Mouse (Mus musculus) limb, embryonic 13.5 days (tissue): ENCODE measurements around the gene Dedd2. TPM values are rescaled to one million over a fixed set of nuclear protein-coding genes. Genes with fewer than 3 reads are reported as not detected.

Experiments used
- ATAC-seq: fragments of 200-750 bp; cut with Nextera tagmentation; 2 replicates; pipeline ENCODE4 v1.8.0; 2017; ENCODE audit warnings: low read depth, moderate number of reproducible peaks, moderate TSS enrichment; ENCODE audit not compliant: low FRiP score
- H3K27ac ChIP-seq: fragments of 300-500 bp; sonication (generic); 2 replicates; pipeline ENCODE4 v1.5.1; 2015; ENCODE audit warnings: inconsistent platforms, mild to moderate bottlenecking, moderate library complexity
- H3K27me3 ChIP-seq: fragments of 300-500 bp; sonication (generic); 2 replicates; pipeline ENCODE4 v1.6.1; 2015; ENCODE audit warnings: mild to moderate bottlenecking, inconsistent platforms
- H3K36me3 ChIP-seq: fragments of 300-500 bp; sonication (generic); 2 replicates; pipeline ENCODE4 v1.6.1; 2015; ENCODE audit warnings: inconsistent platforms, mild to moderate bottlenecking, moderate library complexity
- H3K4me1 ChIP-seq: fragments of 300-500 bp; sonication (generic); 2 replicates; pipeline ENCODE4 v1.6.1; 2015; ENCODE audit warnings: inconsistent platforms
- H3K4me2 ChIP-seq: fragments of 300-500 bp; sonication (generic); replicated peaks from 2 replicates; pipeline ENCODE4 v1.6.1; 2015; ENCODE audit warnings: inconsistent platforms, mild to moderate bottlenecking, moderate library complexity
- H3K4me3 ChIP-seq: fragments of 300-500 bp; sonication (generic); 2 replicates; pipeline ENCODE4 v1.5.1; 2015; ENCODE audit warnings: moderate library complexity, mild to moderate bottlenecking, inconsistent platforms
- H3K9ac ChIP-seq: fragments of 300-500 bp; sonication (generic); 2 replicates; pipeline ENCODE4 v1.6.1; 2015; ENCODE audit warnings: mild to moderate bottlenecking, inconsistent platforms
- H3K9me3 ChIP-seq: fragments of 300-500 bp; sonication (generic); 2 replicates; pipeline ENCODE4 v1.6.1; 2016; ENCODE audit warnings: inconsistent platforms
- WGBS: fragments of 180-500 bp; shearing (Covaris S2); methylation state at CpG from one replicate; pipeline ENCODE4 v1.1.7; 2015; 5-methylcytosine and 5-hydroxymethylcytosine counted together
- polyA plus RNA-seq: library from polyadenylated mRNA; unstranded; fragments of >200 nt; fragmentation: Nextera tagmentation; extraction: Ambion mirVana; gene quantifications from 2 replicates; pipeline ENCODE4 v1.2.1, GENCODE M21; 2015

Dedd2 gene
- polyA plus RNA-seq, 1 experiment from 2014 or later = 10.5 TPM

- under 1% methylated on average over 15 of the region's 15 CpGs for WGBS
- Histone ChIP-seq H3K9ac (no peak overlapping the region), H3K4me2 (peak overlapping the region; percentile 45), H3K27me3 (peaks cover 81% of the 10 kb centered on the region), H3K36me3 (no peaks in the 10 kb centered on the region), H3K4me3 (peak overlapping the region; percentile 18; the same call in 1 of the 2 replicates), H3K9me3 (no peaks in the 10 kb centered on the region), H3K4me1 (peaks cover 31% of the 10 kb centered on the region), H3K27ac (no peak overlapping the region)
- ATAC-seq = no peak
These were observed 39.1 kb downstream of the Dedd2 start for GRCm38 (mm10) chr7:25181331-25181790.

- Histone ChIP-seq H3K36me3 (no peaks in the 10 kb centered on the region), H3K9ac (no peak overlapping the region), H3K4me1 (peaks cover 31% of the 10 kb centered on the region), H3K4me2 (peak overlapping the region; percentile 85; the same call in 1 of the 2 replicates), H3K27me3 (peaks cover 90% of the 10 kb centered on the region), H3K27ac (no peak overlapping the region), H3K4me3 (peak overlapping the region; percentile 58), H3K9me3 (no peaks in the 10 kb centered on the region)
- ATAC-seq = no peak
- 7% methylated on average over 6 of the region's 6 CpGs for WGBS
These were observed 39.9 kb downstream of the Dedd2 start for GRCm38 (mm10) chr7:25180512-25180911.

DNA sequence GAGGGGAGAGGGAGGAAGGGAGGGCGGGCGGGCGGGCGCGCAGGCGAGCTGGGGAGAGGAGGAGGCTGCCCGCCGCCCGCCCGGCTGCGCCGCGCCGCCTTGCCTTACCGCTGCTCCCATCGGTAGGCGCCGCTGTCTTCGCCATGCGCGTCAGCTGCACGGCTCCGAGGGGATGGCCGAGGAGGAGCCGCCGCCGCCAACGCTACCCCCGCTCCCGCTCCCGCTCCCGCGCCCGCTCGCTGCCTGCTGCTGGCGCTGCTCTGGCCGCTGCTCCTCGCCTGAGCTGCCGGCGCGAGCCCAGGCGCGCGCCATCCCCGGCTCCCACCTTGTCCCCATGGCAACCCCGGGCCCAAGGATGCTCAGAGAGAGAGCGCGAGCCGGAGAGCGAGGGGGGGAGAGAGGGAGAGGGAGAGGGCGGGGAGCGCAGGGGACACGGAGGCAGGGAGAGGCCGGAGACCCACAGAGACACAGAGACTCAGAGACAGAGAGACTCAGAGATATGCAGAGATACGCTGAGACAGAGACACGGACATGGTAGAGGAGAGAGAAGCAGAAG, 40.7 kb downstream of the Dedd2 start, which contains the start of gene Pou2f2:
Gene Pou2f2 (minus strand): TSS at position 121 of the 556 bp plus-strand sequence.
- peaks cover 96% of the 10 kb centered on the region for H3K27me3 ChIP-seq
- peak; percentile 91 for ATAC-seq

DNA sequence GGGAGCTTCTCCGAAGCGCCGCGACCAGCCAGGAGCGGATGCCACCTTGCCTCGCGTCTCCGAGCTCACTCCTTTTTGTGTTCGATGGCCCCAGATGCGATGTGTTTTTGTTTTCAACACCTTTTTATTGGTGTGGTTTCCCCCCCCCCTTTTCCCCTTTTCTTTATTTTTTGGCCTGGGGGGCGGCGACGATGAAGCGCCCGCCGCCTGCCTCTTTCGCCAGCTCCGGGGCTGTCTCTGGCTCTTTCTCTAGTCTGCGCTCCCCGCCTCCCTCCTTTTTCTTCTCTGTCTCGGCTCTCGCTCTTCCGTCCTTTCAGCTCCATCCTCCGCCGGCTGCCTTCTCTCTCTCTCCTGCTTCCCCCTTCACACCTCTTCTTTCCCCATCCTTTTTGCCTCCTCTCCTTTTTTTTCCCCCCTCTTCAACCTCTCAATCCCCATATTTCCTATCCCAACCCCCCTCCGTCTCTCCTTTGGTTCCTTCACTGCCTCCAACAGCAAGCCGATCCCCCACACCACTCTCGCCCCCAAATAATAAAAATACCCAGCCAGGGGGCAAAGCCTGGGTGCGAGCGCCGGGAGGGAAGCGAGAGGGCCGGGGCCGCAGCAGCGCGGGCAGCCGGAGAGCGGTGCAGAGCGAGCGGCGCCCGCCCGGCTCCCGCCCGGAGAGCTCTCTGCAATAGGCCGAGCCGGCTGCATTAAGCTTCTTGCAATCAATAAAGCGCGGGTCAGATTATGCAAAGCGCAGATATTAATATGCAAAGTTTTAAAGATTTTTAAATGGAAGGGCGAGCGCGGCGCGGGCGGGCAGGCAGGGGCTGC, 41.4 kb downstream of the Dedd2 start:
- peak overlapping the region; percentile 58 for H3K4me3 ChIP-seq
- peak overlapping the region; percentile 85 for H3K4me2 ChIP-seq
- no peaks in the 10 kb centered on the region for H3K36me3 ChIP-seq
- H3K9ac ChIP-seq = peak overlapping the region; percentile 65
- H3K27ac ChIP-seq = no peak overlapping the region
- H3K27me3 ChIP-seq = peaks cover 94% of the 10 kb centered on the region
- WGBS = 1% methylated on average over 49 of the region's 56 CpGs
- H3K4me1 ChIP-seq = peaks cover 31% of the 10 kb centered on the region
- peak; percentile 69; the same call in 1 of the 2 replicates for ATAC-seq
- H3K9me3 ChIP-seq = no peaks in the 10 kb centered on the region

More for the DNA sequence above, 40.7 kb downstream of the Dedd2 start, which contains the start of gene Pou2f2:
- peaks cover 31% of the 10 kb centered on the region for H3K4me1 ChIP-seq
- peak within 1 kb of the TSS; percentile 65 for H3K9ac ChIP-seq
- peak within 1 kb of the TSS; percentile 85 for H3K4me2 ChIP-seq
- no peaks in the 10 kb centered on the region for H3K9me3 ChIP-seq
- H3K27ac ChIP-seq = no peak within 1 kb of the TSS
- 1% methylated on average over 38 of the region's 56 CpGs for WGBS
- no peaks in the 10 kb centered on the region for H3K36me3 ChIP-seq
- H3K4me3 ChIP-seq = peak within 1 kb of the TSS; percentile 58

- peak overlapping the region; percentile 85 for H3K4me2 ChIP-seq
- H3K4me3 ChIP-seq = peak overlapping the region; percentile 58
- H3K9ac ChIP-seq = peak overlapping the region; percentile 65
- peaks cover 87% of the 10 kb centered on the region for H3K27me3 ChIP-seq
- H3K36me3 ChIP-seq = no peaks in the 10 kb centered on the region
- 1% methylated on average over 17 of the region's 17 CpGs for WGBS
- H3K27ac ChIP-seq = no peak overlapping the region
- ATAC-seq = no peak
- H3K4me1 ChIP-seq = peaks cover 31% of the 10 kb centered on the region
- H3K9me3 ChIP-seq = no peaks in the 10 kb centered on the region
These were observed 42.1 kb downstream of the Dedd2 start for GRCm38 (mm10) chr7:25178317-25178716.

GRCm38 (mm10) chr7:25174343-25174742, 46.1 kb downstream of the Dedd2 start:
- WGBS = 51% methylated on average over 11 of the region's 11 CpGs
- no peak overlapping the region for H3K9ac ChIP-seq
- H3K27me3 ChIP-seq = peaks cover 57% of the 10 kb centered on the region

GRCm38 (mm10) chr7:25172669-25173068, 47.7 kb downstream of the Dedd2 start:
- H3K9ac ChIP-seq = no peak overlapping the region
- peaks cover 45% of the 10 kb centered on the region for H3K27me3 ChIP-seq
- H3K9me3 ChIP-seq = no peaks in the 10 kb centered on the region
- 21% methylated on average over 5 of the region's 5 CpGs for WGBS
- H3K4me1 ChIP-seq = no peaks in the 10 kb centered on the region
- H3K4me2 ChIP-seq = no peak overlapping the region
- no peaks in the 10 kb centered on the region for H3K36me3 ChIP-seq
- H3K27ac ChIP-seq = no peak overlapping the region
- no peak overlapping the region for H3K4me3 ChIP-seq
- no peak for ATAC-seq

More at GRCm38 (mm10) chr7:25174343-25174742, 46.1 kb downstream of the Dedd2 start:
- no peak for ATAC-seq
- H3K27ac ChIP-seq = no peak overlapping the region
- no peaks in the 10 kb centered on the region for H3K36me3 ChIP-seq
- H3K4me2 ChIP-seq = no peak overlapping the region
- H3K4me1 ChIP-seq = peaks cover 12% of the 10 kb centered on the region
- H3K4me3 ChIP-seq = no peak overlapping the region
- no peaks in the 10 kb centered on the region for H3K9me3 ChIP-seq

GRCm38 (mm10) chr7:25170583-25170982, 49.8 kb downstream of the Dedd2 start:
- Histone ChIP-seq H3K4me1 (no peaks in the 10 kb centered on the region), H3K9ac (no peak overlapping the region), H3K9me3 (no peaks in the 10 kb centered on the region), H3K36me3 (no peaks in the 10 kb centered on the region), H3K4me3 (no peak overlapping the region), H3K4me2 (no peak overlapping the region), H3K27me3 (peaks cover 28% of the 10 kb centered on the region), H3K27ac (no peak overlapping the region)
- WGBS = 30% methylated on average over 3 of the region's 3 CpGs
- no peak for ATAC-seq

GRCm38 (mm10) chr7:25166106-25166505, 54.3 kb downstream of the Dedd2 start:
- Histone ChIP-seq H3K4me3 (no peak overlapping the region), H3K4me1 (no peaks in the 10 kb centered on the region), H3K9me3 (no peaks in the 10 kb centered on the region), H3K4me2 (no peak overlapping the region), H3K27ac (no peak overlapping the region), H3K36me3 (no peaks in the 10 kb centered on the region), H3K9ac (no peak overlapping the region), H3K27me3 (peaks cover 18% of the 10 kb centered on the region; the same call in 1 of the 2 replicates)
- WGBS = 80% methylated on average over 5 of the region's 5 CpGs
- no peak for ATAC-seq

GRCm38 (mm10) chr7:25156158-25156648, 64.2 kb downstream of the Dedd2 start:
- Histone ChIP-seq H3K27ac (no peak overlapping the region), H3K36me3 (no peaks in the 10 kb centered on the region), H3K9me3 (no peaks in the 10 kb centered on the region), H3K4me3 (no peak overlapping the region), H3K9ac (no peak overlapping the region), H3K4me2 (peak overlapping the region; percentile 46), H3K27me3 (peaks cover 5% of the 10 kb centered on the region; the same call in 1 of the 2 replicates), H3K4me1 (peaks cover 51% of the 10 kb centered on the region)
- no peak for ATAC-seq
- 26% methylated on average over 14 of the region's 14 CpGs for WGBS

- Histone ChIP-seq H3K4me2 (peak overlapping the region; percentile 46), H3K9ac (no peak overlapping the region), H3K4me3 (no peak overlapping the region), H3K36me3 (no peaks in the 10 kb centered on the region), H3K27me3 (peaks cover 5% of the 10 kb centered on the region; the same call in 1 of the 2 replicates), H3K4me1 (peaks cover 57% of the 10 kb centered on the region), H3K9me3 (no peaks in the 10 kb centered on the region), H3K27ac (no peak overlapping the region)
- ATAC-seq = peak; percentile 55
- WGBS = 14% methylated on average over 17 of the region's 17 CpGs
These were observed 64.8 kb downstream of the Dedd2 start for GRCm38 (mm10) chr7:25155469-25156157.
